Mouse (Mus musculus) cerebellum, postnatal 14 days (tissue): ENCODE data around the gene Kctd12.

Experiments
- DNase-seq, 2 experiments: peaks; one replicate each; pipeline ENCODE4 v3.0.0; 2021; ENCODE audit warnings: mixed read lengths in 2 of 2

The Kctd12 gene

DNA sequence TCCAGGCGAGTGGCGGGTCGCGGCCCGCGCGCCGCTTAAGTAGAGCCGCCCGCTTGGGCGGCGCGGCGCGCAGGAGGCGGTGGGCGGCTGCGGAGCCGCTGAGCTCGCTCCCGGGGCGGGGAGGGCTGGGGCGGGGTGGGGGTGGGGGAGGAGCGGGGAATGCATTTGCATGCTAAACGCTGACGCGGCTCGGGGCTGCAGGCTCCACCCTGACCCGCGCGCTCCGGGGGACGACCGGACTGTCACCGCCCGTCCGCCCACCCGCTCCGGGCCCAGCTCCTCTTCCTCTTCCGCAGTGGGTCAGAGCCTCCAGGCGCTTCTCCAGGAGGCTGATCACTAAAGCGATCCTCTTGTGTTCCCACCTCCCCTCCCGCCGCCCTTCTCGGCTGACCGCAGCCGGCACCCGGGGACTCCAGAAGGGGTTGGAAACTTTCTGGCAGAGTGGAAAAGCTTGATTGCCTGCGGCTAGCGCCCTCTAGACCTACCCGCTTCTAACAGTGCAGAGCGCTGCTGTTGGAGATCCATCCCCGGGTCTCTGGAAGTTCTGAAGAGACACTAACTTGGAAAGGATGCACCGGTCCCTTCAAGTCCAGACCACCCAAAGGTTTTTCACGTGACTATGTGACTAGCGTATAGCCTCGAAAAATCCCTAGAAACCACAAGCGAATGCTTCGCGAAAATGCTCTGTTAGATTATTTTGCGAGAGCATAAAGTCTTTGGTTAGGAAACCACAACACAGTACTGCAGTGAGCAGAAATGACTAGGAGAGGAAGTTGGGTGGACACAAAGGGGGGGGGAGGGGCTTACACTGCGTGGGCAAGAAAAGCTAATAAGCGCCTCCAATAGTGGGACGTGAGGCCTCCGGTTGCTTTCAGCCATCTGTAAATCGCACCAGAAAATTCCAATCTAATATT, at the start of gene Kctd12:
Gene Kctd12 (minus strand): TSS at position 11 of the 914 bp plus-strand sequence.
- DNase-seq = peak; percentile 73 to 82

DNA sequence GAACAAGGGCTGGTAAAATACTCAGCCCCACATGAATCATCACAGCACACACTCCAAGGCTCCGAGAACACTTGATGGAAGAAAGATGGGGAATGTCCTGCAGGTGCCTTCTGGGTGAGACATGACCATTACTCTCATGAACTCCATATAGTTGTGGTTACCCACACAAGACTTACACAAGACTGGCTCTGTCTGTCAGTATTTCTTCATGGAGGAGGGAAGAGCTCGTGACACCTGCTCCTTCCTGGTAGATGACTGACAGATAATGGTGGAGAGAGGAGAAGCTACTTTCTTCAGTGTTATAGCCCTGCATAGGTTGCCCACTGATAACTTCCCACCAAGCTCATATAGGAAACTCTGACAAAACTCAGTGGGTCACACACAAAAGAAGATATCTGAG, 46.8 kb upstream of the Kctd12 start:
- DNase-seq = no peak

DNA sequence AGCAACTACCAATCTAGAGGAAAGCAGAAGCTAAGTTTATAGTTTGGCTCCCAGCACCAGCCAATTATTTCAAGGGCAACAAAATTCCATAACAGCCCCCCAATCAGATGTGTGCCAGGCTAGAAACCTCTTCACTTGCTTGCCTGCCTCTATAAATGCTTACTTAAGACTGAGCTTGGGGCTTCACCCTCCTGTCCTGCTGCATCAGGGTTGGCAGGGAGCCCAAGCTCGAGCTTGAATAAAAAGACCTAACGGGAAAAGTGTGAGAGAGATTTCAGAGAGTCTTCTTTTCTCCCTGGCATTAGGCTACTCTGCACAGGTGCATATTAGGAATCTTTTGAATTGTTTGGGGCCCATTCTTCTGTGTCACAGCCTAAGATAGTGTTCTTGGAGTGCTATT, 37.6 kb upstream of the Kctd12 start:
- peak; percentile 18 to 34 for DNase-seq

DNA sequence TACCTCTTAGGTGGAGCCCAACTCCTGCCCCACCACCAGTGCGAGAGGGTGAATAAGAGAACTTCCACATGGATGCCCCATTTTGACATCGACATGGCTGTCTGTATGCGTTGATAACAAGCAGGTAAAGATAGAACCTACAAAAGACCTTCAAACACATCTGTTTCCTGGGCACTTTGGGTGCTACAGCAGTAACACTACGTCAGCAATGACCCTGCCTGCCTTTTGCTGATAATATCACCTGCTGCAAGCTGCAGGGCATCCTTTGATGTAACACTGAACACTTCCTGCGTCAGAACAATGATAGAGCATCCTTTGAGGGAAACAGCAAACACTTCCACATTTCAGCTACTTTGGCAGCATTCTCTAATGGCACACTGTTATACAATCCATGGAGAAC, 34.6 kb upstream of the Kctd12 start:
- DNase-seq = no peak

DNA sequence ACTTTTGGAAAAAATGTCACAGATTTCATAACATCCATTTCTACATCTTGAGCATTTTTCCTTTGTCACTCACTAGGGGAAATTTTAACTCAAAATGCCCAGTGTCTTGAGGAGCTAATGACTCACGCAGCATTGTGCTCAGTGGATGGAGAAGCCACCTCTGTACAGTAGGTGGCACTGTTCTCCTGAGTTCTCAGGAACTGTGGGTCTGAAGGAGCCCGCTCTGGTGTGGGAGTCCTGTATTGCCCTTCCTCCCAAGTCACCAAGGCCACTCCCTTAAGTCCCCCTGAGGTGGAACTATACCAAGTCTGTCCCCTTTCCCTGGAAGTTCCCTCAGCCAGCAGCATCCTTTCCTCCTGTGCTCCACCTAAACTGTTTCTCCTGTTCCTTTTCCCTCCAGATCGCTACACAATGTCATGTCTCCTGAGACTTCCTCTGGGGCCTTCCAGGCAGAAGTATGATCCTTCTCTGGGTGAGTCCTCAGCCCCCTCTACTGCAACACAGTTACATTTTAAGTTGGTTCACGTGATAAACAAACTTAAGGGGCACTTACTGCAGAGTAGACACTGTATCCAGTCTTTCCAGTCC, 30.2 kb upstream of the Kctd12 start:
- peak; percentile 76 to 80 for DNase-seq

DNA sequence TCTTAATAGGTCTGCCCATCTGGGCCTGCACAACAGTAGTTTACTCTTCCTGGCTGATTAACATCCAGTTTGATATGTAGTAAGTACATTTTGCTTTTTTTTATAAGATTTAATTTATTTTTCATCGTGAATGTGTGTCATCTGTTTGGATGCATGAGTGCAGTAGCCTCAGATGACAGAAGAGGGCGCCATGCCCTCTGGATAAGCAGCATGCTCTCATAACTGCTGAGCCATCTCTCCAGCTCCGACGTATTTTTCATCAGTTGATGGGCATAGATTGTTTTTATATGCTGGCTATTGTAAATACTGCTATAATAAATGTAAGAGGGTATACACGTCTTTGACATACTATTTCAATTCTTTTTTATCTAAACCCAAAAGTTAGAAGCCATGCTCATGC, 29.3 kb upstream of the Kctd12 start:
- peak; percentile 48 to 63 for DNase-seq

DNA sequence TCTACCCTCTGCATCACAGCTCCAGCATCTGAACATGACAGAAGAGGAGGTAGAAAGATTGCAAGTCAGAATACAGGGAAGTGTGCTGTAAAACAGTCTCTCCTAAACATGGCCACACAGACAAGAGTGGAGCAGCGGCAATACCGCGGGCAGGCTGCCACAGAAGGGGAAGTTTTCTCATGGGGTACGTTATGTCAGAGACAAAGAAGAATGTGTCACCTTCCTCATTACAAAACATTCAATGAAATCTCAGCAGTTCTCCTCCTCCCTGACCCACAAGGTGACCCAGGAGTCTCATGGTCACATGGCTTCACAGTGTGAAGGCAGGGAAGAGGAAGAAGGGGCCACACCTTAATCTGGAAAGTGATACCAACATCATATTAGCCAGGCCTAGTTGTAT, 25.3 kb upstream of the Kctd12 start:
- no peak for DNase-seq

DNA sequence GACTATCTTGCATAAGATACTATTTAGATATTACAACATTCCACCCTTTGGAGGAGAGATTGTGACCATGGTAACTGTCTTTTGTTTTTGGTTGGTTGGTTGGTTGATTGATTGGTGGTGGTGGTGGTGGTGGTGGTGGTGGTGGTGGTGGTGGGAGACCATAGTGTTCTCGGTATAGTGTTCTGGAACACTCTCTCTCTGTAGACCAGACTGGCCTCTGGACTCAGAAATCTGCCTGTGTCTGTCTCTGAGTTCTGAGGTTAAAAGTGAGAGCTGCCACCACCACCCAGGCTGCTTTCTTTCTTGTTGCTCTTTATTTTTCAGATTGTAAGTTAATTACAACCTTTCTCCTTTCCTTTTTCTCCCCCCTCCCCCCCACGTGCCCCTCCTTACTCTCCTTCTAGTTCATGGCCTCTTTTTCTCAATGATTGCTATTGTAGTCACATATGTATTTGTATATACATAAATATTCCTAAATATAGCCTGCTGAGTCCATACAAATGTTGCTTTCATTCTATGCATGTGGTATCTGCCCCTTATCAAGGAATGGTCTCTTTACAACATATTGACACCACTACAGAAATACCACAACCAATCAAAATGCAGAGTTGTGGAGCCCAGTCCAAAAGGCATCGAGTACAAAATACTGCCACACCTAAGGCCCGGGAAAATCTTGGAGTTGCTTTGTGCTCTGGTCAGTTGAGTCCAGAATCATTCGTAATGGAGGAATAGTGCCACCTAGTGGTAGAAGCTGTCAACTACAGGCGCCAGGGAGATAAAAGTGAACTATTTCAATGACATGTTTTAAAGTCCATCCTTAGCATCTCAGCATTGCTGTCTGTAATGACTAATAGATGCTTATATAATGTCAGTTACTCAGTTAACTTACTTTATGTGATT, 12.5 kb upstream of the Kctd12 start:
- DNase-seq = peak; percentile 91 to 92

DNA sequence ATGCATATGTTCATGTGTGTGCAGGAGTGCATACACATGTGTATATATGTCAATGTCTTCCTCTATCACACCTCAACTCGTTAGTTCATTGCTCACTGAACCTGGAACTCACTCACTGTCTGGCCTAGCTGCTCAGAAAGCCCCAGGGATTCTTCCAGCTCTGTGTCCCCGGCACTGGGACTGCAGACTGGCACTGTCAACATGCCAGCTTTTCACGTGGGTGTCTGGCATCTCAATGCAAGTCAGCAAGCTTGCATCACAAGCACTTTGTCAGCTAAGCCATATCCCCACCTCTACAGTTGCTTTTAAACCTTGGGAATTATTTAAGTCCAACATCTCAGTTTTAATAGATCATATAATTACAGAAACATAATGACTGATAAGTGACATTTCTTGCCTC, 8.3 kb upstream of the Kctd12 start:
- peak; percentile 32 to 42 for DNase-seq

DNA sequence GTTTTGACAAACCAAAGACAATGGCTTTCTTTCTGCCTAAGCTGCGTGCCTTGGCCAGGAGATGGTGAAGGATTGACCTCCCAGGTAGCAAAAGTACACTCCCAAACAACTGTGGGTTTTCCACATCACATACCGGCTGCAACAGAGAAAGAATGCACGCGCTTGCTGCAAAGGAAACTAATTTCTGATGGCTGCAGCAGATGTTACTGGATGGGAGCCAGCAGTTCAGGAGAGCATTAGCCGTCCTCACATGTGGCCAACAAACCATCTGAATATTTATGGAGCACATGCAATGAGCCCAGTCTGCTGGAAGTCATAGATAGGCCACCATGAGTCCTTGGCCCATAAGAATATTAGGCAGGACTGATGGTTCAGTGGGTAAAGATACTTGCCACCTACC, 7.4 kb upstream of the Kctd12 start:
- no peak for DNase-seq

DNA sequence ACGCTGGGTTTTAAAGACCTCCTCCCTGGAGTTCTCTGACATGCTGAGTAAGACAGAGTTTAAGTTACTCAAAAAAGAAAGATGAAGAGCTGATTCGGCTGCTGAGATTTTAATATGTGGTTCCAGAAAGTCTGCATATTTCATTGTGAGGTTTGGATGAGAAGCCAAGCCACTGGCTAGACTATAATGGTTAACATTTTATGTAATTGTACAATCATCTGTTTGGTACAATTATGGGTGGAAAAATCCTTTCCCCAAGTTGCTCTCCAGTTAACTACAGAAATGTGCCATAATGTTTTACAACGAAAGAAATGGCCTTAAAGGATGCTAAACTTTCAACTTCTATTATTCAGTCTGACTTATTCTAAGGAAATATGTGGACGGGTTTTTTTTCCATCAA, 6.8 kb upstream of the Kctd12 start:
- DNase-seq = no peak

DNA sequence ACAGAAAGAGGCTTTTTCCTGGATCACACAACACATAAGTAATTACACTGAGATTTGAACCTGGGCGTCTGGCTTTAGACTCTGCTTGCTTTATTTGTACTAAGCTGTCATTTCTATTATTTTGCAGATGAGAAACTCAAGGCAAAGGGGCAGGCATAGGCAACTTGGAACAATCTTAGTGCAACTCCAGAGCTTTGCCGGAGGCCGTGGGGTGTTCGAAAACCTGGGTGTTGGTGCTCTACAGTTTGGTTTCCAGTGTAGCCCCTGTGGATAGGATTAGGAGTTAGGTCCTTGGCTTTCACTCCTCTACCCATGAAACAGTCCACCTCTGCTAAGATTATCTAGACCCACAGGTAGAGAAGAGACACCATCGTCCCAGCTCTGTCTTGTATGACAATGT, 5.2 kb upstream of the Kctd12 start:
- DNase-seq = no peak

DNA sequence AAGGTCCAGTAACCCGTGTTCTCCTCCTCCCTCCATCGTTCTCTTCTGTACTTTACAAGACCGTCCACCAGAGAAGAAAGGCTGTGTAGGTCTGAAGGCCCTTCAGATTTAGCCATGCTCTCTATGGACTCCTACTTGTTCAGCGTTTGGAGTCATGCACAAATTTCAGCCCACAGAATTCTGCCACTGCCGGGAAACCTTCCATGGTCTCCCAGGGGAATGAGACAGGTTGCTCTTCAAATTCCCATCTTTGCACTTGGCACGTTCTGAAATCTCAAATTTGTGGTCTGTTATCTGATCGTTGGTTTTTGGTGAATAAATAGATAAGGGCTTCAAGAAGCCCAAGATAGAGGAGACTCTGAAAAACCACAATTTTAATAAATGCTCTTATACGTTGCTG, 1.2 kb upstream of the Kctd12 start:
- DNase-seq = no peak

DNA sequence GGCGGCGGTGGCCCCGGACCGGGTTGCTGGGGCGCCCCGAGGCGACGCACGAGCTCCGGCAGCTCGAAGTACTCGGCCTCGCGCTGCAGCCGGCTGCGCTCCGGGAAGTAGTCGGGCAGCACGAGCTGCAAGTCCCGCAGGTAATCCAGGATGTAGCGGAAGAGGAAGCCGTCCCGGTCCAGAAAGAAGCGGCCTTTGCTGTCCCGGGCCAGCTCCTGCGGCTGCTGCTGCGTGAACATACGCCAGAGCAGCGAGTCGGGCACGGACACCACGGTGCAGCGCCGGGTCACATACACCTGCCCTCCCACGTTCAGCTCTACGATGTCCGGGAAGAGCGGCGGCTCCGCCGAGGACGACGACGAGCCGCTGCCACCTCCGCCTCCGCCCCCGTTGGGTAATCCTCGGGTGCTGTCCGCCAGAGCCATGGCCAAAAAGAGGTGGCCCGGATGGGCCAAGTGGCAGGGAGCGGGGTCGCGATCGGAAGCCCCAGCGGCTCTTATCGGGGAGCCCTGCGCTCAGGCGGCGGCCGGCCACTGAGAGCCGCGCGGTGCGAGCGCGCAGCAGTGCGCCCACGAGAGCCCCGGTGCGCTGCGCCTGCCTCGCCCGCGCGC, 316 bp downstream of the Kctd12 start:
- DNase-seq = peak; percentile 60 to 73

DNA sequence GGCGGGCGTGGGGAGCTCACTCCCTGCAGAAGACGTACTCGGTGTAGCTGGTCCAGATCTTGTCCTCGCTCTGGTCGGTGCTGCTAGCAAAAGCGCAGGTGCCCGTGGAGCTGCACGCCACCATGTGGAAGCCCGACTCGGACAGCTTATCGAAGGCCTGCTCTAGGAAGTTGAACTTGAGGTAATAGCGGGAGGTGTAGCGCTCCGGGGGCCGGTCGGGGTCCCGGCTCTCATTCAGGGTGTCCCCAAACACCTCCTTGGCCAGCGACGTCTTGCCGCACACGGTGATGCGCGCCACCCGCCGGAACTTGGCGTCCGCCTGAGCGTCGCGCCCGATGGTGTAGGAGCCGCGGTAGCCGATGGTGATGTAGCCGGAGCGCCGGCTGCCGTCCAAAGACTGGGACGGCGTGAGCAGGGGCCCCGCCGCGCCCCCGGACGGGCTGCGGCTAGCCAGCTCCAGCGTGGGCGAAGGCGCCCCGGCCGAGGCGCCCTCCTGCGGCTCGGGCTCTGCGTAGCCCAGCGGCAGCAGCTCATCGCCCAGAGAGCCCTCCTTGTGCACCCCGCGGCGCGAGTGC, 909 bp downstream of the Kctd12 start:
- peak; percentile 86 to 87 for DNase-seq

DNA sequence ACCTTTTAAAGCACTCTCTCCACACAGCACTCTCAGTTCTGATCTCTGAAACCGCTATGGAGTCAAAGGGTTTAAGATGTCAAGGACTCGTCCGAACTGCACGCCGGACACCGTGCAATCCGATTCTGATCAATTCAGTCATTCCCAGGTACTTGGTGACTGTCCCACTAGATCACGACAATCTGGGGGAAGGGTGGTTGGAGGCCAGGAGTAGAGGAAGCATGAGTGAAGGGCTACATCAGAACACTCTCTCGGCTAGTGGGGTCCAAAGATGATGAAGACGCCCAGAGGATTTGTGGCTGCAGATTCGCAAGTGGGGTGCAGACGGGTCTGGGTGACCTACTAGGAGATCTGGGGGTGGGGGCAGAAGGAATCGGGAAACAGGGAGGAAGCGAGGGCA, 1.5 kb downstream of the Kctd12 start:
- no peak for DNase-seq

DNA sequence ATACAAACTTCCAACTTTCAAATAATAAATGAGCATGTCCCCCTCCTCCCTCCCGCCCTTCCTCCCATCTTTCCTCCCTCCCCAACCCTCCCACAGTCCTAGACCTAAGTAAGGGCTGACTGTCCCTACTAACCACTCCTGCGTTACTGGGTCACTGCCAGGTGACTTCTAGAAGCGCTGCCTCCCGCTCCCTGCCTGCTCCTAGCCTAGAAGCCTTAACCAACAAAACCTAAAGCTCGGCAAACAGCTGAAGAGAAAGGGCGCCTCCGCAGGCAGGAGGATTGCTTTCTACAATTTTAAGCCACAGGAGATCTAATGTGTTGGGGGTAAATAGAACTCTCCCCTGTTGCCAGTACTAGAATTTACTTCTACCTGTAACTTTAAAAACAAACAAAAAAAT, 2.0 kb downstream of the Kctd12 start:
- peak; percentile 78 to 79 for DNase-seq

DNA sequence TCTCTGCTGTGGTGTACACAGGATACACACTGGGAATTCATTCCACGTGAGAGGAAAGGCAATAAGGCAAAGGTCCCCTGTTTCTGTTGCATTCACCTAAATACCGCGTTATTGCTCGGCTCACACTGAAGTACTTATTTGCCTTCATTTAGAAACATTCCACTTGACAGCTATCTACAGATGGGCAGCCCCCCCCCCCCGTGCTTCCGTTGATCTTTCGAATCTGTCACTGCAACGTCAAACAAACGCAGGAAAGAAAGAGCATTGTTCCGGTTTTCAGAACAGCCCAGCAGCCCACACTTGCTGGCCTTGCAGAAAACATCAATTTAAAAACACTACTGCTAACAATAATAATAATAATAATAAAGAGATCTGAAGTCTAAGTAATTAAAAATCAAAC, 2.6 kb downstream of the Kctd12 start:
- DNase-seq = peak in 1 of 2 experiments; percentile 19

DNA sequence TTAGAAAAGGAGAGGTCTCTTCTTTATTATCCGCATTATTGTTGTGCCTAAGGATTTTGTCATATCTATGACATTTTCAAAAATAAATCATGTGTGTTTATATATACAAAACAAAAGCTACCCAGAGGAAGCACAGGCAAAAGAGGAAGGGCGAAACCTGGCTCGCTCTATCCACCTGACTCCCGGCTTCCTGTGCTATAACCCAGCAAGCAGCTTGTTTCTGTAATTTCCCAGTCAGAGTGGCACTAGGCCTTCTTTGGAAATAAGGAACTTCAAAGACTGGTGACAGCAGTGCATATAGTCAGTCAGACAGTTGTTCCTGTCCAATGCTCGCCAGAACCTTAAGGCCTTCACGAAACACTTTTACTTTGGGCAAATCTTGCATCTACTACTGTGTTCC, 6.6 kb downstream of the Kctd12 start:
- DNase-seq = no peak

DNA sequence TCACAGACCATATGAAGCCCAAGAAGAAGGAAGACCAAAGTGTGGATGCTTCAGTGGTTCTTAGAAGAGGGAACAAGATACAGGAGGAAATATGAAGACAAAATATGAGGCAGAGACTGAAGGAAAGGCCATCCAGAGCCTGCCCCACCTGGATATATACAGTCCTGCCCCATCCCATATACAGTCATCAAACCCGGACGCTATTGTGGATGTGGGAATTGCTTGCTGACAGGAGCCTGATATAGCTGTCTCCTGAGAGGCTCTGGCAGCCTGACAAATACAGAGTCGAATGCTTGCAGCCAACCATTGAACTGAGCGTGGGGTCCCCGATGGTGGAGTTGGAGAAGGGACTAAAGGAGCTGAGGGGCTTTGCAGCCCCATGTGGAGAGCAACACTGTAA, 13.6 kb downstream of the Kctd12 start:
- no peak for DNase-seq

DNA sequence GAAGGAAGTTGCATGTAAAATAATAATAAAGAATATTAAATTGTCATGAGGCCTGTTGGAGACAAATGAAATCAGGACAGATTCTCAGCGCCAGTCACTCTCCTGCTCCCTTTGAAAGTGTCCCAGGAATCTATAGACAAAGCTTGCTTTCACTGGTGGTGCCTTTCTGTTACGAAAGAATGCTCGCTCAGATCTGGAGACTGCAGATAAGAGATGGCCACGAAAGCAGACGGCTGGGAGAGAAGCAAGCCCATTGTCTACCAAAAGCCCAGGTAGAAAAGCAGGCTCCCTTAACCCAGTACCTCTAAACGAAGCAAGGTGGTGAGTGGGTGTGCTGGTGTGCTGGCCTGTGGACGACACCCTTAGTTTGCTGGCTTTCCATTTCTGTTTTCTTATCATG, 16.2 kb downstream of the Kctd12 start:
- DNase-seq = no peak

DNA sequence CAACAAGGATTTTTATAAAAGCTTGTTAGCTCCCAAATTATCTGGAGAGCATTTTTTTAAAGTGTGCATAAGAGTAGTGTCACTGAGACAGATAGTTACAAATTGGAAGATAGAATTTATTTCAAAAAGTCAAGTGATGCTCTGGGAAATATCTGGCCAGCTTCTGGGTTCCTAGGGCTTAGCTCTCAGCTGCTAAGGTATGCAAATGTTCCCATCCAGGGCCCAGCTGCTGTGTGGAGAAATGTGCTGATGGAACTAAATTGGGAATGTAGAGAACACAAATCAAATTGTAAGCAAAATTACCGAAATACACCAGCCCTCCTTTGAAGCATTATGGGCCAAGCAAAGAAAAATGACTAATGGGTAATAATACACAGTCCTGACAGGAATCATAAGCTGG, 16.6 kb downstream of the Kctd12 start:
- no peak for DNase-seq

DNA sequence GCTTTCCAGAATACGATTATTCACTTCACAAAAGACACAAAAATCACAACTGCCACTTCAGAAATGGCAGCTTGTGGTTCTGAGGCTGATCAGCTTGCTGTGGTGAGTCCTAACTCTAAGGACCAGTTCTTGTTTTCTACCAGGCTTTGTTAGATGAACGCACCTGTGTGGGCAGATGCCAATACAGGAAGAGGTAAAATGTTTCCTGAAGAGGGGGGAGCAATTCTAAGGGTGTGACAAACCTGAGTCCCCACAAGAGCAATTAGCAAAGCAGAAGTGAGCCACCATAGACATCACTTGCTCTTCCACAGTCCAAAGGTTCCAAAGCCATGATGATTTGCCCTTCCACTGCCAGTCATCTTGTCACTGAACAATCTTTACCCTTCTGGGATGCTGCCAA, 20.4 kb downstream of the Kctd12 start:
- no peak for DNase-seq
